Mouse (Mus musculus): ENCODE results near the gene Gm20379. TPM values are rescaled to one million over a fixed set of nuclear protein-coding genes. Genes with fewer than 3 reads are reported as not detected.
A peak's percentile ranks its signal among the peaks of the same experiment; 100 is the strongest.

The Gm20379 gene
- total and polyA plus RNA-seq, 3 experiments, result 9.4 TPM; not detected in 2

- TF ChIP-seq MXI1 (IDR thresholded peaks at IDR 0.05; ENCODE audit: low read depth, low read length) (peak; percentile 70), JUND (IDR thresholded peaks at IDR 0.05; ENCODE audit: low read depth, low read length) (no peak), TCF12 (IDR thresholded peaks at IDR 0.05; ENCODE audit: low read depth, low read length) (peak; percentile 26; the same call in 1 of the 2 replicates), SIN3A (IDR thresholded peaks at IDR 0.05; ENCODE audit: low read length) (peak; percentile 91), ETS1 (IDR thresholded peaks at IDR 0.05; ENCODE audit: low read depth, low read length) (peak; percentile 5; the same call in 1 of the 2 replicates)
Observed at GRCm38 (mm10) chr13:92354456-92355271, 48.9 kb downstream of the Gm20379 start, which contains the start of the genes Dhfr and Msh3 (continued).

GRCm38 (mm10) chr13:92355272-92355643 lies 49.5 kb downstream of the Gm20379 start:
- H3K4me3 ChIP-seq (ENCODE audit: control insufficient read depth in 1 of 2, insufficient read depth in 1 of 2, low read depth in 2 of 2, low read length in 2 of 2), result peak overlapping the region; percentile 71 to 77
- no peaks in the 10 kb centered on the region for H3K27me3 ChIP-seq (ENCODE audit: control insufficient read depth in 1 of 2, insufficient read depth in 2 of 2, low read length in 2 of 2)
- DNase-seq (ENCODE audit: low read depth, low spot score), result no peak
- H3K4me1 ChIP-seq (ENCODE audit: control insufficient read depth in 1 of 2, insufficient read depth in 2 of 2, low read length in 2 of 2), result peaks cover 0 to 5% of the 10 kb centered on the region in 2 experiments; a peak in 2 of 4 replicates
- no peaks in the 10 kb centered on the region for H3K9me3 ChIP-seq (replicated peaks; ENCODE audit: insufficient read depth, low read length)
- H3K27ac ChIP-seq (ENCODE audit: control insufficient read depth, low read depth, low read length), result peak overlapping the region; percentile 52
- H3K9ac ChIP-seq (ENCODE audit: control insufficient read depth, low read depth, low read length, poor library complexity, severe bottlenecking), result peak overlapping the region; percentile 85
- peaks cover 9% of the 10 kb centered on the region for H3K79me2 ChIP-seq (ENCODE audit: control insufficient read depth, insufficient read depth, low read length, poor library complexity)
- TF ChIP-seq HCFC1 (IDR thresholded peaks at IDR 0.05; ENCODE audit: low read depth, low read length) (no peak), MXI1 (IDR thresholded peaks at IDR 0.05; ENCODE audit: low read depth, low read length) (peak; percentile 34; the same call in 1 of the 2 replicates), POLR2A (IDR thresholded peaks at IDR 0.05; ENCODE audit: control insufficient read depth in 1 of 2, insufficient read depth in 1 of 2, low read depth in 1 of 2, low read length in 2 of 2, poor library complexity in 1 of 2) (no peak)
- peaks cover 0 to 11% of the 10 kb centered on the region in 2 experiments; a peak in 2 of 4 replicates for H3K36me3 ChIP-seq (ENCODE audit: control insufficient read depth in 1 of 2, insufficient read depth in 2 of 2, low read length in 2 of 2)

- no peaks in the 10 kb centered on the region for H3K9me3 ChIP-seq (replicated peaks; ENCODE audit: insufficient read depth, low read length)
- no peak for TF ChIP-seq ZKSCAN1 (IDR thresholded peaks at IDR 0.05; ENCODE audit: low read depth, low read length)
- no peak for TF ChIP-seq CHD2 (IDR thresholded peaks at IDR 0.05; ENCODE audit: low read length)
- TF ChIP-seq SMC3 (IDR thresholded peaks at IDR 0.05; ENCODE audit: low read depth, low read length), result no peak
- no peak for TF ChIP-seq ZC3H11A (IDR thresholded peaks at IDR 0.05; ENCODE audit: low read depth, low read length)
- no peak for TF ChIP-seq RAD21 (IDR thresholded peaks at IDR 0.05; ENCODE audit: low read depth, low read length)
- no peak for TF ChIP-seq MAX (IDR thresholded peaks at IDR 0.05; ENCODE audit: low read length)
- no peak for TF ChIP-seq JUND (IDR thresholded peaks at IDR 0.05; ENCODE audit: low read depth, low read length)
- no peak for TF ChIP-seq GATA1 (IDR thresholded peaks at IDR 0.05; ENCODE audit: low read depth, low read length)
- no peak for TF ChIP-seq POLR2AphosphoS5 (IDR thresholded peaks at IDR 0.05; ENCODE audit: borderline replicate concordance, low read depth, low read length)
- no peak for TF ChIP-seq CTCF (IDR thresholded peaks at IDR 0.05 in 2 of 3, conservative IDR thresholded peaks at IDR 0.05 in 1 of 3; ENCODE audit: control insufficient read depth in 1 of 3, insufficient read depth in 1 of 3, low read depth in 2 of 3, low read length in 3 of 3, poor library complexity in 1 of 3, severe bottlenecking in 1 of 3)
- TF ChIP-seq TBP (IDR thresholded peaks at IDR 0.05; ENCODE audit: low read depth, low read length), result no peak
- peaks cover 0 to 8% of the 10 kb centered on the region in 2 experiments; a peak in 2 of 4 replicates for H3K4me1 ChIP-seq (ENCODE audit: control insufficient read depth in 1 of 2, insufficient read depth in 2 of 2, low read length in 2 of 2)
- no peaks in the 10 kb centered on the region for H3K27me3 ChIP-seq (ENCODE audit: control insufficient read depth in 1 of 2, insufficient read depth in 2 of 2, low read length in 2 of 2)
- H3K79me2 ChIP-seq (ENCODE audit: control insufficient read depth, insufficient read depth, low read length, poor library complexity), result peaks cover 9% of the 10 kb centered on the region
- DNase-seq (ENCODE audit: low read depth, low spot score), result no peak
- H3K36me3 ChIP-seq (ENCODE audit: control insufficient read depth in 1 of 2, insufficient read depth in 2 of 2, low read length in 2 of 2), result peaks cover 0 to 16% of the 10 kb centered on the region in 2 experiments; a peak in 2 of 4 replicates
- H3K4me3 ChIP-seq (ENCODE audit: control insufficient read depth in 1 of 2, insufficient read depth in 1 of 2, low read depth in 2 of 2, low read length in 2 of 2), result peak overlapping the region in 1 of 2 experiments; percentile 2; a peak in 1 of 4 replicates
- H3K27ac ChIP-seq (ENCODE audit: control insufficient read depth, low read depth, low read length), result no peak overlapping the region
- H3K9ac ChIP-seq (ENCODE audit: control insufficient read depth, low read depth, low read length, poor library complexity, severe bottlenecking), result no peak overlapping the region
Observed at GRCm38 (mm10) chr13:92356376-92356775, 50.6 kb downstream of the Gm20379 start.

Other genes with a start within 250 kb of the Gm20379 start
- not detected in 2 replicates for gene Rasgrf2, start 174.3 kb upstream of the Gm20379 start, total RNA-seq (2012; rRNA removed)
- gene Rasgrf2, start 174.3 kb upstream of the Gm20379 start, polyA plus RNA-seq (2012; ENCODE audit: insufficient read depth in 1 of 2, insufficient read length in 2 of 2, low read depth in 1 of 2, low replicate concordance in 2 of 2, missing spikeins in 1 of 2), result not detected
- gene Dhfr, start 48.7 kb downstream of the Gm20379 start, total RNA-seq (2012; rRNA removed), result 15.7 and 16.2 TPM in 2 replicates
- gene Dhfr, start 48.7 kb downstream of the Gm20379 start, polyA plus RNA-seq (2012; ENCODE audit: insufficient read depth in 1 of 2, insufficient read length in 2 of 2, low read depth in 1 of 2, low replicate concordance in 2 of 2, missing spikeins in 1 of 2), result 10 to 100 TPM; 17.4 to 63.1 TPM
- 14.4 and 15.0 TPM in 2 replicates for gene Msh3, start 49.0 kb downstream of the Gm20379 start, total RNA-seq (2012; rRNA removed)
- 10 to 100 TPM in 1 of 2 experiments, not detected in 1; 17.7 TPM for gene Msh3, start 49.0 kb downstream of the Gm20379 start, polyA plus RNA-seq (2012; ENCODE audit: insufficient read depth in 1 of 2, insufficient read length in 2 of 2, low read depth in 1 of 2, low replicate concordance in 2 of 2, missing spikeins in 1 of 2)
- not detected in 2 replicates for gene Ankrd34b, start 119.9 kb downstream of the Gm20379 start, total RNA-seq (2012; rRNA removed)
- gene Ankrd34b, start 119.9 kb downstream of the Gm20379 start, polyA plus RNA-seq (2012; ENCODE audit: insufficient read depth in 1 of 2, insufficient read length in 2 of 2, low read depth in 1 of 2, low replicate concordance in 2 of 2, missing spikeins in 1 of 2), result not detected
- gene Fam151b, start 178.0 kb downstream of the Gm20379 start, total RNA-seq (2012; rRNA removed), result 0.12 and 0.13 TPM in 2 replicates
- gene Fam151b, start 178.0 kb downstream of the Gm20379 start, polyA plus RNA-seq (2012; ENCODE audit: insufficient read depth in 1 of 2, insufficient read length in 2 of 2, low read depth in 1 of 2, low replicate concordance in 2 of 2, missing spikeins in 1 of 2), result 1 to 10 TPM in 1 of 2 experiments, not detected in 1; 1.4 TPM
- 4.1 and 5.3 TPM in 2 replicates for gene Zfyve16, start 224.9 kb downstream of the Gm20379 start, total RNA-seq (2012; rRNA removed)
- gene Zfyve16, start 224.9 kb downstream of the Gm20379 start, polyA plus RNA-seq (2012; ENCODE audit: insufficient read depth in 1 of 2, insufficient read length in 2 of 2, low read depth in 1 of 2, low replicate concordance in 2 of 2, missing spikeins in 1 of 2), result 1 to 10 TPM in 1 of 2 experiments, not detected in 1; 4.5 TPM

Measured in MEL (cell line).